Mouse (Mus musculus): Measurements from ENCODE around the gene Eif1b. TPM values are rescaled to one million over a fixed set of nuclear protein-coding genes. Genes with fewer than 3 reads are reported as not detected.
"Not testable (repeated sequence)": the region's sequence is repeated elsewhere in the genome, so short reads cannot be mapped to it uniquely, and the experiment has no call there.

Eif1b gene
- polyA plus RNA-seq, 2 experiments from 2014 or later, result 71.8 to 88.3 TPM

GRCm38 (mm10) chr9:120521161-120521560, 29.1 kb downstream of the Eif1b start:
- ATAC-seq, result no peak

GRCm38 (mm10) chr9:120527270-120527669, 35.2 kb downstream of the Eif1b start:
- no peak for ATAC-seq

GRCm38 (mm10) chr9:120527919-120528318, 35.9 kb downstream of the Eif1b start:
- no peak for ATAC-seq

GRCm38 (mm10) chr9:120528815-120529510, 36.9 kb downstream of the Eif1b start:
- ATAC-seq, result no peak

- ATAC-seq, result no peak
Measured at GRCm38 (mm10) chr9:120530471-120530870, 38.4 kb downstream of the Eif1b start.

- ATAC-seq, result no peak
Measured at GRCm38 (mm10) chr9:120532062-120532461, 40.0 kb downstream of the Eif1b start.

GRCm38 (mm10) chr9:120532691-120533090, 40.7 kb downstream of the Eif1b start:
- no peak for ATAC-seq

- not testable (repeated sequence) for ATAC-seq
Measured at GRCm38 (mm10) chr9:120533446-120533950, 41.5 kb downstream of the Eif1b start.

- no peak for ATAC-seq
Measured at GRCm38 (mm10) chr9:120539662-120540251, 47.7 kb downstream of the Eif1b start, which contains the start of gene Entpd3. Entpd3 (plus strand) TSS chr9:120539818.

- ATAC-seq, result no peak
Measured at GRCm38 (mm10) chr9:120541411-120541810, 49.4 kb downstream of the Eif1b start.

- ATAC-seq, result no peak
Measured at GRCm38 (mm10) chr9:120542241-120542640, 50.2 kb downstream of the Eif1b start.

Other genes starting within 250 kb of the Eif1b start
- gene Myrip, start 190.7 kb upstream of the Eif1b start, polyA plus RNA-seq (2017; shearing (Covaris generic)), result not detected
- gene Entpd3, start 47.6 kb downstream of the Eif1b start, polyA plus RNA-seq (2017; shearing (Covaris generic)), result not detected
- gene Rpl14, start 79.2 kb downstream of the Eif1b start, polyA plus RNA-seq (2017; shearing (Covaris generic)), result 1,000 to 10,000 TPM; 1,931 to 1,996 TPM